Mouse (Mus musculus) kidney, postnatal 0 days (tissue): ENCODE data around the gene Abca2. TPM values are rescaled to one million over a fixed set of nuclear protein-coding genes. Genes with fewer than 3 reads are reported as not detected.

Experiments
- ATAC-seq: fragments of 200-750 bp; cut with Nextera tagmentation; replicated peaks from 2 replicates; pipeline ENCODE4 v1.8.0; 2017; ENCODE audit warnings: low read depth, moderate number of reproducible peaks, moderate TSS enrichment, moderate library complexity; ENCODE audit not compliant: low FRiP score
- DNase-seq: peaks from one replicate; pipeline ENCODE4 v3.0.0-alpha.2; 2016; ENCODE audit warnings: low spot score
- H3K27ac ChIP-seq: fragments of 300-500 bp; sonication (generic); 2 replicates; pipeline ENCODE4 v1.5.1; 2014; ENCODE audit warnings: mild to moderate bottlenecking
- H3K27me3 ChIP-seq: fragments of 300-500 bp; sonication (generic); 2 replicates; pipeline ENCODE4 v1.6.1; 2014; ENCODE audit warnings: low read length, mixed read lengths; ENCODE audit not compliant: insufficient read depth
- H3K36me3 ChIP-seq: fragments of 300-500 bp; sonication (generic); 2 replicates; pipeline ENCODE4 v1.6.1; 2014; ENCODE audit warnings: low read length, mixed read lengths; ENCODE audit not compliant: insufficient read depth
- H3K4me1 ChIP-seq: fragments of 300-500 bp; sonication (generic); replicated peaks from 2 replicates; pipeline ENCODE4 v1.6.1; 2014; ENCODE audit warnings: antibody characterized with exemption, low read length, mixed read lengths; ENCODE audit not compliant: insufficient read depth
- H3K4me2 ChIP-seq: fragments of 300-500 bp; sonication (generic); 2 replicates; pipeline ENCODE4 v1.6.1; 2014; ENCODE audit warnings: mild to moderate bottlenecking, low read length, moderate library complexity, mixed read lengths
- H3K4me3 ChIP-seq: fragments of 300-500 bp; sonication (generic); replicated peaks from 2 replicates; pipeline ENCODE4 v1.5.1; 2014; ENCODE audit warnings: low read depth, low read length
- H3K9ac ChIP-seq: fragments of 300-500 bp; sonication (generic); 2 replicates; pipeline ENCODE4 v1.6.1; 2014; ENCODE audit warnings: low read depth, low read length
- H3K9me3 ChIP-seq: fragments of 300-500 bp; sonication (generic); replicated peaks from 2 replicates; pipeline ENCODE4 v1.6.1; 2016; ENCODE audit warnings: low read length, inconsistent platforms, mixed read lengths
- CTCF ChIP-seq: IDR thresholded peaks from 2 replicates; pipeline ENCODE4 v1.5.1; 2016; ENCODE audit warnings: antibody characterized with exemption, low read depth, mild to moderate bottlenecking, moderate library complexity
- WGBS: fragments of 180-500 bp; shearing (Covaris S2); extraction: QIAGEN DNeasy Blood & Tissue Kit; methylation state at CpG from one replicate; pipeline ENCODE4 v1.1.7; 2014; 5-methylcytosine and 5-hydroxymethylcytosine counted together
- polyA plus RNA-seq: library from polyadenylated mRNA; unstranded; fragments of >200 nt; fragmentation: Nextera tagmentation; extraction: Ambion mirVana; gene quantifications from 2 replicates; pipeline ENCODE4 v1.2.1, GENCODE M21; 2015

Gene Abca2
- polyA plus RNA-seq, 1 experiment from 2014 or later: 9.7 TPM

DNA sequence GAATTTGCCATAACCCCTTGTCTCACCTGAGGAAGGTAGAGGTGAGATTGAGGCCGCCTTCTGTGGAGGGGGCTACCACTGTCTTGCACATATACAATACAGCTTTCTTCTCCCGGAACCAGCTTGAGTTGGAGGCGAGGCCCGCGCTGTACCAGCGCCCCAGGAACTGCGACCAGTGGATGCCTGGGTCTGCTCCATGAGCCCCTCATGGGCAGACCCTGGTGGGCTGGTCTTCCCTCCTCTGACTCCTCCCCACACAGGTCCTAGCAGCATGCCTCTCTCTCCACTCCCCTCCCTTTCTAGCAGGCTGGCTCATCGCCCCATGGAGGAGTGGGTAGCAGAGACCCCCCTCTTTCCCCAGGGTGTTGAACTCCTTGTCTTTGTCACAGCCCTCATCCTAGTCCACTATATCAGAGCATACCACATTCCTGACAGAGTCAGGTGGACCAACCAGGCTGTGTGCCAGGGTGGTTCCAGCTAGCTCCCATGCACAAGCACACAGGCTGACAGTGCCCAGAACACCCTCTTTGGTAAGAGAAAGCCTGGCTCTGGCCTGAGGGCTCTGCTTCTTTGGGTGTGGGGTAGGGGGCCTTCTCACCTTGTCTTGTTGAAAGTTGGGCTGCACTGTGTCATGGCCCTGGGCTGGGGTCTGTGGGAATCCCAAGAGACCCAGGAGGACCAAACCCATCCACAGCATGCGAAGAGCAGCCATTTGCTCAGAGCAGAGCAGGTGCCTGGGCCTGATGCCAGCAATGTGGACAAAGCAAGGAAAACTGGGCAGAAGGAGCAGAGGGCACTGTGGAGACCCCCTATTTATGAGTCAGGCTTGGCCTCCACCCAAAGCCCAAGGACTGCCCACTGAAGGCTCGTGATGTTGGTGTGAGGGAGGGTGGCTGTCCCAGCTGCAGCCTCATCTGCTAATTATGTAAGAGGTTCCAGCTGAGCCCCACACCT, 40.7 kb downstream of the Abca2 start:
- Histone ChIP-seq H3K4me2 (no peak overlapping the region), H3K9me3 (no peaks in the 10 kb centered on the region), H3K36me3 (no peaks in the 10 kb centered on the region), H3K27ac (no peak overlapping the region), H3K4me1 (no peaks in the 10 kb centered on the region), H3K4me3 (no peak overlapping the region), H3K9ac (no peak overlapping the region), H3K27me3 (no peaks in the 10 kb centered on the region)
- no peak for TF ChIP-seq CTCF
- ATAC-seq: 0 out of 2 replicates have a peak, but pooled peaks have one; percentile 27
- DNase-seq: no peak
- WGBS: 75% methylated on average over 10 of the region's 10 CpGs

GRCm38 (mm10) chr2:25469969-25470368, 41.5 kb downstream of the Abca2 start, which contains the start of gene Ptgds:
Ptgds (minus strand) TSS chr2:25470046.
- H3K9ac ChIP-seq: no peak within 1 kb of the TSS
- H3K9me3 ChIP-seq: no peaks in the 10 kb centered on the region
- H3K36me3 ChIP-seq: no peaks in the 10 kb centered on the region
- no peaks in the 10 kb centered on the region for H3K4me1 ChIP-seq
- no peak within 1 kb of the TSS for H3K4me2 ChIP-seq
- no peak within 1 kb of the TSS for H3K4me3 ChIP-seq
- 53% methylated on average over 6 of the region's 6 CpGs for WGBS
- H3K27ac ChIP-seq: no peak within 1 kb of the TSS
- ATAC-seq (no peak), DNase-seq (no peak)
- no peaks in the 10 kb centered on the region for H3K27me3 ChIP-seq
- no peak for TF ChIP-seq CTCF

DNA sequence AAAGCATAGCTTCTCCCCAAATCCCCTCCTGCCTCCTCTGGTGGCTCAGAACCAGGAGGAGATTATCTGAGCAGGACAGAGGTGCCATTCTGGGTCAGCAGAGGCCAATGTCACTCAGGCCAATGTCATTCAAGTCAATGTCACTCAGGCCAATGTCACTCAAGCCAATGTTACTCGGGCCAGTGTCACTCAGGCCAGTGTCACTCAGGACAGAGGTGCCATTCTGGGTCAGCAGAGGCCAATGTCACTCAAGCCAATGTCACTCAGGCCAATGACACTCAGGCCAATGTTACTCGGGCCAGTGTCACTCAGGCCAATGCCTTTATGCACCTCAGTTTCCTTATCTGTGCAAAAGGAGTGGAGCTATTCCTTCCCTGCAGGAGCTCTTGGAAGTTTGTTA, 44.0 kb downstream of the Abca2 start:
- H3K36me3 ChIP-seq: no peaks in the 10 kb centered on the region
- no peak overlapping the region for H3K27ac ChIP-seq
- no peak for TF ChIP-seq CTCF
- no peak for DNase-seq
- H3K27me3 ChIP-seq: no peaks in the 10 kb centered on the region
- no peak overlapping the region for H3K9ac ChIP-seq
- H3K4me3 ChIP-seq: no peak overlapping the region
- H3K4me2 ChIP-seq: no peak overlapping the region
- 77% methylated on average over 2 of the region's 2 CpGs for WGBS
- H3K9me3 ChIP-seq: no peaks in the 10 kb centered on the region
- H3K4me1 ChIP-seq: no peaks in the 10 kb centered on the region
- no peak for ATAC-seq

GRCm38 (mm10) chr2:25477541-25477940, 49.0 kb downstream of the Abca2 start:
- WGBS: 87% methylated on average over 8 of the region's 8 CpGs
- Histone ChIP-seq H3K4me2 (no peak overlapping the region), H3K4me1 (no peaks in the 10 kb centered on the region), H3K9me3 (no peaks in the 10 kb centered on the region), H3K4me3 (no peak overlapping the region), H3K27me3 (no peaks in the 10 kb centered on the region), H3K36me3 (no peaks in the 10 kb centered on the region), H3K27ac (no peak overlapping the region), H3K9ac (no peak overlapping the region)
- TF ChIP-seq CTCF: no peak
- ATAC-seq: no peak
- no peak for DNase-seq

DNA sequence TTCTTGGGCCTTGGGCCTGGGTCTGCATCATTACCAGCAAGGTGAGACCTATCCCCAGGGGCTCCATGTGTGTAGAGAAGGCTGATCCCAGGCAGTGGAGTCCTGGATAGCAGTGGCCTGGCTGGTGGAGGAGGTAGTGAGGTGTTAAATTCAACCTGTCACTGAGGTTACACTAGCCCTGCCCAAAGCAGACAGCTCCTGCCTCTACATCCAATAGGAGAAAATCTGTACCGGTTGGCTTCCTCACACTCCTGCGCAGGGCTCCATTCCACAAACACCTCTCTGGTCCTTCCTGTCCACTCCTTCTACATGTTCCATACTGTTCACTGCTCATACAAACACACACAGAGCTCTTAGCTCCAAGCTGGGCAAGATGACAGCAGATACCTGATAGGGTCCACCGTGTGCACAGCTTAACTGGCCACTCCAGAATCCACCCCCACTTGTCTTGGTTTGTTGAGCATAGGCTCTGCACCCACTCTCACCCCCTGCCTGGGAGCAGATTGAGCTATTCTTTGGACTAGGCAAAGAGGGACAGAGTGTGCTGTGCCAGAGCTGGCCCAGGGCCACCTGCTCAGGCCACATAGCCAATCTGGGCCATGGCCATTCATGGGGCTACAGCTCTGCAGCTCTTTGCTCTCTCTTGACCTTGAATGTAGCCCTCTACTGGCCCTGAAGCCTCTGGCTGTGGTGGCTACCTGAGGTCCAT, 49.6 kb downstream of the Abca2 start:
- Histone ChIP-seq H3K9ac (no peak overlapping the region), H3K9me3 (no peaks in the 10 kb centered on the region), H3K4me1 (no peaks in the 10 kb centered on the region), H3K4me3 (no peak overlapping the region), H3K27ac (no peak overlapping the region), H3K36me3 (no peaks in the 10 kb centered on the region), H3K4me2 (no peak overlapping the region), H3K27me3 (no peaks in the 10 kb centered on the region)
- DNase-seq: no peak
- no peak for TF ChIP-seq CTCF
- 75% methylated on average over 3 of the region's 3 CpGs for WGBS
- ATAC-seq: no peak

DNA sequence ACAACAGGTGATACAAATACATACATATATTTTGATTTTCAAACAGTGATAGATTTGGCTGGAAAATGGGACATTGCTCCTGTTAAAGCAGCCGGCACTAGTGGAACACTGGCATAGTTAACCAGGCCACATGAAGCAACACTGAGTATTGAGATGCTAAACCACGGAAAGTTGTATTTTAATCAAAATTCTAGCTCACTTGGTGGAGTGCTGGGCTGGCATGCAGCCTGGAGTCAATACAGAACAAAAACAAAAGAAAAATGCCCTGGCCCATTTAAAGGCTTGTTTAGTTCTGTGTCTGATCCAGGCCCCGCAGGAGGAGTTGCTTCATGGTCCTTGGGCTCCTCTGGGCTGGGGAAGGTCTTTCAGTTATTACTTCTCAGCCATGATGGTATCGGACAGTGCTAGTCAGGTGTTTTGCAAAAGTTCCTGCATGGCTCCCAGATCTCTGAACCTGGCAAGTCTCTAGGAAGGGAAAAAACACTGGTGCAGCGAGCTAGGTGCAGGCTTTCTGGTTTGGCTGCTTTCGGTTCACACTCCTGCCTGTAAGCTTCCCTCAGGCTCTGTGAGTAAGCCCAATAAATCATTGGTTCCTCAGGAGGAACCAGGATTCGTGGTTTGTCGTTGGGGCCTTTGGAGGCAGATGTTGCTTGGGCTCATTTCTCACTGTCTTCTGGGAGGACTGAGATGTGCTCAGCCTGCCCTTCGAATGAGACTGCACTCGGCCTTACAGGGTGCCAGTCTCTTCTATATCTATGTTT, 51.2 kb downstream of the Abca2 start:
- Histone ChIP-seq H3K36me3 (no peaks in the 10 kb centered on the region), H3K4me3 (no peak overlapping the region), H3K4me1 (no peaks in the 10 kb centered on the region), H3K27me3 (no peaks in the 10 kb centered on the region), H3K9ac (no peak overlapping the region), H3K4me2 (no peak overlapping the region), H3K27ac (no peak overlapping the region), H3K9me3 (no peaks in the 10 kb centered on the region)
- no peak for ATAC-seq
- DNase-seq: no peak
- no peak for TF ChIP-seq CTCF
- 54% methylated on average over 10 of the region's 10 CpGs for WGBS
